Mouse (Mus musculus): ENCODE measurements around the gene Fcer1g.

Fcer1g gene

GRCm38 (mm10) chr1:171234126-171234525 is at the start of gene Fcer1g:
TSS of gene Fcer1g (minus strand) at chr1:171234365.
- DNase-seq (ENCODE audit: low read depth, low spot score): no peak

GRCm38 (mm10) chr1:171283188-171284160 is 49.3 kb upstream of the Fcer1g start:
- no peak for DNase-seq (ENCODE audit: low read depth, low spot score)

- DNase-seq (ENCODE audit: low read depth, low spot score): no peak
Measured at GRCm38 (mm10) chr1:171282086-171282805, 48.1 kb upstream of the Fcer1g start.

GRCm38 (mm10) chr1:171281528-171281923 is 47.4 kb upstream of the Fcer1g start:
- DNase-seq (ENCODE audit: low read depth, low spot score): peak; percentile 74

GRCm38 (mm10) chr1:171280916-171281527 is 46.9 kb upstream of the Fcer1g start, which contains the start of gene Ppox:
TSS of gene Ppox (minus strand) at chr1:171281186.
- DNase-seq (ENCODE audit: low read depth, low spot score): peak; percentile 97

- no peak for DNase-seq (ENCODE audit: low read depth, low spot score)
Measured at GRCm38 (mm10) chr1:171280250-171280915, 46.2 kb upstream of the Fcer1g start.

- no peak for DNase-seq (ENCODE audit: low read depth, low spot score)
Measured at GRCm38 (mm10) chr1:171279721-171280120, 45.6 kb upstream of the Fcer1g start.

- no peak for DNase-seq (ENCODE audit: low read depth, low spot score)
Measured at GRCm38 (mm10) chr1:171279012-171279705, 45.0 kb upstream of the Fcer1g start.

GRCm38 (mm10) chr1:171278436-171278835 is 44.3 kb upstream of the Fcer1g start:
- no peak for DNase-seq (ENCODE audit: low read depth, low spot score)

- no peak for DNase-seq (ENCODE audit: low read depth, low spot score)
Measured at GRCm38 (mm10) chr1:171277736-171278135, 43.6 kb upstream of the Fcer1g start.

- no peak for DNase-seq (ENCODE audit: low read depth, low spot score)
Measured at GRCm38 (mm10) chr1:171276110-171276748, 42.1 kb upstream of the Fcer1g start.

- DNase-seq (ENCODE audit: low read depth, low spot score): no peak
Measured at GRCm38 (mm10) chr1:171275144-171275734, 41.1 kb upstream of the Fcer1g start.

- no peak for DNase-seq (ENCODE audit: low read depth, low spot score)
Measured at GRCm38 (mm10) chr1:171274171-171274570, 40.0 kb upstream of the Fcer1g start.

GRCm38 (mm10) chr1:171272086-171272485 is 37.9 kb upstream of the Fcer1g start:
- DNase-seq (ENCODE audit: low read depth, low spot score): no peak

GRCm38 (mm10) chr1:171271622-171272021 is 37.5 kb upstream of the Fcer1g start:
- DNase-seq (ENCODE audit: low read depth, low spot score): no peak

GRCm38 (mm10) chr1:171271196-171271595 is 37.0 kb upstream of the Fcer1g start:
- no peak for DNase-seq (ENCODE audit: low read depth, low spot score)

- no peak for DNase-seq (ENCODE audit: low read depth, low spot score)
Measured at GRCm38 (mm10) chr1:171270573-171270900, 36.4 kb upstream of the Fcer1g start.

GRCm38 (mm10) chr1:171269848-171270572 is 35.8 kb upstream of the Fcer1g start, which contains the start of gene B4galt3:
TSS of gene B4galt3 (plus strand) at chr1:171270328.
- peak; percentile 86 for DNase-seq (ENCODE audit: low read depth, low spot score)

- no peak for DNase-seq (ENCODE audit: low read depth, low spot score)
Measured at GRCm38 (mm10) chr1:171268341-171268740, 34.2 kb upstream of the Fcer1g start.

Measured in forelimb bud, embryonic 11.5 days (tissue).